Mouse (Mus musculus): ENCODE results near the gene Kif5c. TPM values are rescaled to one million over a fixed set of nuclear protein-coding genes. Genes with fewer than 3 reads are reported as not detected.

Kif5c gene
- polyA plus RNA-seq (2012; rRNA removed; ENCODE audit: low replicate concordance), result 0.33 and 6.6 TPM in 2 replicates

GRCm38 (mm10) chr2:49618829-49619718 is at the start of gene Kif5c:
TSS of gene Kif5c (plus strand) at chr2:49619298.

GRCm38 (mm10) chr2:49787376-49788050 is 168.4 kb downstream of the Kif5c start, which contains the start of gene Lypd6b:
TSS of gene Lypd6b (plus strand) at chr2:49787688.

Other genes with a start within 250 kb of the Kif5c start
- 6.8 and 12.1 TPM in 2 replicates for gene Epc2, start 167.8 kb upstream of the Kif5c start, polyA plus RNA-seq (2012; rRNA removed; ENCODE audit: low replicate concordance)
- gene Lypd6b, start 168.4 kb downstream of the Kif5c start, polyA plus RNA-seq (2012; rRNA removed; ENCODE audit: low replicate concordance), result 0.37 and 1.7 TPM in 2 replicates

All from subcutaneous adipose tissue, adult 2 months (tissue).